Mouse (Mus musculus): ENCODE results near the gene Cpne7.

- TF ChIP-seq CTCF (IDR thresholded peaks at IDR 0.05; ENCODE audit: control insufficient read depth, insufficient read depth, insufficient replicate concordance, low read depth, low read length) (no peak), POLR2A (IDR thresholded peaks at IDR 0.05; ENCODE audit: control insufficient read depth, low read depth, low read length) (no peak)
Observed at GRCm38 (mm10) chr8:123083610-123084009, 33.6 kb upstream of the Cpne7 start.

All from testis, adult 2 months (tissue).